Mouse (Mus musculus): ENCODE data around the gene Lrrk1.

The Lrrk1 gene

GRCm38 (mm10) chr7:66387813-66388521 lies at the start of gene Lrrk1:
Gene Lrrk1, minus strand, starts transcription at chr7:66388350.
- DNase-seq (ENCODE audit: low read depth in 2 of 2, low spot score in 2 of 2) = no peak

GRCm38 (mm10) chr7:66434453-66434935 lies 46.3 kb upstream of the Lrrk1 start:
- DNase-seq (ENCODE audit: low read depth in 2 of 2, low spot score in 2 of 2) = peak; percentile 2 to 38

GRCm38 (mm10) chr7:66427437-66428161 lies 39.4 kb upstream of the Lrrk1 start, which contains the start of gene Aldh1a3:
Gene Aldh1a3, minus strand, starts transcription at chr7:66427517.
- no peak for DNase-seq (ENCODE audit: low read depth in 2 of 2, low spot score in 2 of 2)

GRCm38 (mm10) chr7:66427053-66427436 lies 38.9 kb upstream of the Lrrk1 start:
- no peak for DNase-seq (ENCODE audit: low read depth in 2 of 2, low spot score in 2 of 2)

GRCm38 (mm10) chr7:66421903-66422302 lies 33.8 kb upstream of the Lrrk1 start:
- no peak for DNase-seq (ENCODE audit: low read depth in 2 of 2, low spot score in 2 of 2)

GRCm38 (mm10) chr7:66418981-66419380 lies 30.8 kb upstream of the Lrrk1 start:
- no peak for DNase-seq (ENCODE audit: low read depth in 2 of 2, low spot score in 2 of 2)

GRCm38 (mm10) chr7:66416829-66417228 lies 28.7 kb upstream of the Lrrk1 start:
- DNase-seq (ENCODE audit: low read depth in 2 of 2, low spot score in 2 of 2) = no peak

GRCm38 (mm10) chr7:66413093-66413492 lies 24.9 kb upstream of the Lrrk1 start:
- no peak for DNase-seq (ENCODE audit: low read depth in 2 of 2, low spot score in 2 of 2)

- DNase-seq (ENCODE audit: low read depth in 2 of 2, low spot score in 2 of 2) = no peak
These were observed 21.3 kb upstream of the Lrrk1 start for GRCm38 (mm10) chr7:66409433-66409832.

GRCm38 (mm10) chr7:66406971-66407370 lies 18.8 kb upstream of the Lrrk1 start:
- DNase-seq (ENCODE audit: low read depth in 2 of 2, low spot score in 2 of 2) = no peak

GRCm38 (mm10) chr7:66405951-66406721 lies 18.0 kb upstream of the Lrrk1 start:
- no peak for DNase-seq (ENCODE audit: low read depth in 2 of 2, low spot score in 2 of 2)

GRCm38 (mm10) chr7:66405541-66405940 lies 17.4 kb upstream of the Lrrk1 start:
- no peak for DNase-seq (ENCODE audit: low read depth in 2 of 2, low spot score in 2 of 2)

- DNase-seq (ENCODE audit: low read depth in 2 of 2, low spot score in 2 of 2) = no peak
These were observed 16.7 kb upstream of the Lrrk1 start for GRCm38 (mm10) chr7:66404802-66405201.

GRCm38 (mm10) chr7:66404141-66404540 lies 16.0 kb upstream of the Lrrk1 start:
- DNase-seq (ENCODE audit: low read depth in 2 of 2, low spot score in 2 of 2) = no peak

GRCm38 (mm10) chr7:66402876-66403275 lies 14.7 kb upstream of the Lrrk1 start:
- no peak for DNase-seq (ENCODE audit: low read depth in 2 of 2, low spot score in 2 of 2)

- no peak for DNase-seq (ENCODE audit: low read depth in 2 of 2, low spot score in 2 of 2)
These were observed 13.5 kb upstream of the Lrrk1 start for GRCm38 (mm10) chr7:66401605-66402004.

GRCm38 (mm10) chr7:66397288-66397687 lies 9.1 kb upstream of the Lrrk1 start:
- no peak for DNase-seq (ENCODE audit: low read depth in 2 of 2, low spot score in 2 of 2)

GRCm38 (mm10) chr7:66388621-66389532 lies 727 bp upstream of the Lrrk1 start:
- DNase-seq (ENCODE audit: low read depth in 2 of 2, low spot score in 2 of 2) = peak in 1 of 2 experiments; percentile 2

GRCm38 (mm10) chr7:66387419-66387812 lies 734 bp downstream of the Lrrk1 start:
- no peak for DNase-seq (ENCODE audit: low read depth in 2 of 2, low spot score in 2 of 2)

- no peak for DNase-seq (ENCODE audit: low read depth in 2 of 2, low spot score in 2 of 2)
These were observed 1.7 kb downstream of the Lrrk1 start for GRCm38 (mm10) chr7:66386411-66386810.

GRCm38 (mm10) chr7:66385826-66386225 lies 2.3 kb downstream of the Lrrk1 start:
- no peak for DNase-seq (ENCODE audit: low read depth in 2 of 2, low spot score in 2 of 2)

Measured in CD8-positive naive resting alpha-beta T cell, adult 2 months (primary cell).